Mouse (Mus musculus) hindbrain, embryonic 14.5 days (tissue): ENCODE measurements around the gene Crebbp. TPM values are rescaled to one million over a fixed set of nuclear protein-coding genes. Genes with fewer than 3 reads are reported as not detected.

Experiments used
- microRNA-seq: library from miRNA; unstranded; fragments of <30 nt; microRNA quantifications from one replicate; pipeline ENCODE4, GENCODE M21; 2016
- polyA plus RNA-seq: library from polyadenylated mRNA; unstranded; fragments of >200 nt; fragmentation: Nextera tagmentation; extraction: Ambion mirVana; gene quantifications from 2 replicates; pipeline ENCODE4 v1.2.1, GENCODE M21; 2014

The Crebbp gene
- polyA plus RNA-seq, 1 experiment from 2014 or later = 45.7 TPM

Small RNA genes lying within 50 kb of the gene (microRNA-seq; reads per million reads assigned to microRNA genes)
- not detected for gene Gm23413

Other genes with a start within 250 kb of the Crebbp start
- 1.0 and 1.4 TPM in 2 replicates for gene Nlrc3, start 237.4 kb downstream of the Crebbp start, polyA plus RNA-seq
- gene Slx4, start 210.2 kb downstream of the Crebbp start, polyA plus RNA-seq = 35.3 and 36.9 TPM in 2 replicates
- gene Dnase1, start 177.1 kb downstream of the Crebbp start, polyA plus RNA-seq = 6.3 and 6.8 TPM in 2 replicates
- gene Trap1, start 136.2 kb downstream of the Crebbp start, polyA plus RNA-seq = 47.9 and 54.4 TPM in 2 replicates
- gene Adcy9, start 206.5 kb upstream of the Crebbp start, polyA plus RNA-seq = 6.3 and 7.2 TPM in 2 replicates